Mouse (Mus musculus) embryonic fibroblast, embryonic 13.5 days (primary cell): ENCODE measurements around the gene Dnah14. TPM values are rescaled to one million over a fixed set of nuclear protein-coding genes. Genes with fewer than 3 reads are reported as not detected.

Experiments
- H3K27ac ChIP-seq: 2 replicates; pipeline ENCODE4 v1.5.1; 2012; ENCODE audit warnings: low read length, control low read depth, inconsistent platforms; ENCODE audit not compliant: insufficient read depth
- H3K4me1 ChIP-seq: 2 replicates; pipeline ENCODE4 v1.6.1; 2011; ENCODE audit warnings: low read length; ENCODE audit not compliant: control insufficient read depth, insufficient read depth
- H3K4me3 ChIP-seq: 2 replicates; pipeline ENCODE4 v1.5.1; 2011; ENCODE audit warnings: mild to moderate bottlenecking, control low read depth, low read length; ENCODE audit not compliant: insufficient read depth
- CTCF ChIP-seq: IDR thresholded peaks from 2 replicates; pipeline ENCODE4 v1.5.1; 2011; ENCODE audit warnings: mild to moderate bottlenecking, control low read depth, low read length, moderate library complexity, borderline replicate concordance; ENCODE audit not compliant: insufficient read depth
- POLR2A ChIP-seq: IDR thresholded peaks from 2 replicates; pipeline ENCODE4 v1.6.1; 2011; ENCODE audit warnings: low read depth, mild to moderate bottlenecking, control low read depth, low read length, moderate library complexity
- polyA plus RNA-seq: library from polyadenylated mRNA; stranded (reverse); fragments of >200 nt; gene quantifications from 2 replicates; pipeline ENCODE4 v1.2.4, GENCODE M21; 2011; ENCODE audit warnings: low read depth; ENCODE audit not compliant: missing spikeins, insufficient read length

The Dnah14 gene
- polyA plus RNA-seq, 1 experiment: not detected

GRCm38 (mm10) chr1:181853081-181853736 lies 276.9 kb downstream of the Dnah14 start:
- Histone ChIP-seq H3K27ac (no peak overlapping the region), H3K4me1 (no peaks in the 10 kb centered on the region; the same call in 1 of the 2 replicates), H3K4me3 (no peak overlapping the region)
- TF ChIP-seq POLR2A (no peak), CTCF (no peak)

- no peak overlapping the region for H3K27ac ChIP-seq
- no peaks in the 10 kb centered on the region for H3K4me1 ChIP-seq
- H3K4me3 ChIP-seq: no peak overlapping the region
- TF ChIP-seq CTCF (no peak), POLR2A (no peak)
These were observed 278.5 kb downstream of the Dnah14 start for GRCm38 (mm10) chr1:181854829-181855228.

GRCm38 (mm10) chr1:181856329-181856728 lies 280.0 kb downstream of the Dnah14 start:
- H3K27ac ChIP-seq: no peak overlapping the region
- no peak overlapping the region for H3K4me3 ChIP-seq
- no peaks in the 10 kb centered on the region for H3K4me1 ChIP-seq
- TF ChIP-seq POLR2A (no peak), CTCF (no peak)

GRCm38 (mm10) chr1:181860659-181861058 lies 284.3 kb downstream of the Dnah14 start:
- Histone ChIP-seq H3K27ac (no peak overlapping the region), H3K4me3 (no peak overlapping the region), H3K4me1 (no peaks in the 10 kb centered on the region)
- no peak for TF ChIP-seq CTCF
- no peak for TF ChIP-seq POLR2A

- no peaks in the 10 kb centered on the region for H3K4me1 ChIP-seq
- no peak overlapping the region for H3K27ac ChIP-seq
- no peak overlapping the region for H3K4me3 ChIP-seq
- TF ChIP-seq CTCF (no peak), POLR2A (no peak)
These were observed 285.0 kb downstream of the Dnah14 start for GRCm38 (mm10) chr1:181861181-181861902.

DNA sequence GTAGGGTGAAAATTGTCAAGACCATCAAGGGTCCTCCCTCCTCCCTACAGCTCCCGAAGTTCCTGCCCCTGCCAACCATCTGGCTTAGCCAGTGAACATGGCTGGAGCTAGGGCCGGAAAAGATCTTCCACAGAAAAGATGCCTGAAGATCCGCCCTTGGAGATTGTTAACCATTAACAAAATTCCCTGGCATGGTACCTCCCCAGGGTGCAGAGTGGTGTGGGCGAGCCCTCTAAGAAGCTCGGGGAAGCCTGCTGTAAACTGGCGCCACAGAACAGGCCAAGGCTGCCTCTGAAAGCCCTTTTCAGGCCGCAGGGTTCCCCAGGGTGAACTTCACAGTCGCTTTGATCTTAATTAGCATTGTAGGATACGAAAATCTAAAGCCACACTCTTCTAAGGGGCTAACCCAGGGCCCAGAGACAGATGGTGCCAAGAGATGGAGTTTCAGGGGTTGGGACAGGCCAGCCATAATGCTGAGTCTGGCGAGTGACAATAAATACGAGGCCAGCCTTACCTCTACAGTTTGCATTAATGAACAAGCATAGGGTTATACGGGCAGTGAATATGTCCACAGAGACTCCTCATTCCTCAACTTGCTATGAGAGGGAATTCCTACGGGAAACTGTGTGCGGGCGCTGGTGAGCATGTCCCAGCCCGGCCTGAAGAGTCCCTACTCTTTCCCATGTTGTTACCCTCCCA lies 286.5 kb downstream of the Dnah14 start:
- no peak for TF ChIP-seq POLR2A
- no peak for TF ChIP-seq CTCF

DNA sequence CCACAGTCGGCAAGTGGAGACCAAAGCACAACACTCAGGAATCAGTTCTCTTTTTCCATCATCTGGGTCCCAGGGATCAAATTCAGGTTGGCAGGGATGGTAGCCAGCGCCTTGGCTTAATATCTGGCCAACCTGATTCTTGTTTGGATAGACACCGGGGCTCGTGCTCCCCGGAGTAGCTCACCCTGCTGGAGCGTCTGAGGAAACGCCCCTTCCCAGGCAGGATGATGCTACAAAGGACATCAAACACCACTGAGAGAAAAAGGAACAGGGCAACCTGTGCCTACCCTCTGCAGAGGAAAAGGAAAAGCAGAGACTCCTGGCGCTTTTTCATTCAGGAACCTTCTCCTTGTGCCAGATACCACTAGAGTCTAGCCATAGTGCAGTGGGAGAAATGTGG lies 287.1 kb downstream of the Dnah14 start:
- no peak overlapping the region for H3K27ac ChIP-seq
- H3K4me3 ChIP-seq: no peak overlapping the region
- TF ChIP-seq POLR2A: no peak
- no peak for TF ChIP-seq CTCF
- H3K4me1 ChIP-seq: no peaks in the 10 kb centered on the region

More for the DNA sequence above, 286.5 kb downstream of the Dnah14 start:
- Histone ChIP-seq H3K4me1 (no peaks in the 10 kb centered on the region), H3K4me3 (no peak overlapping the region), H3K27ac (no peak overlapping the region)

Other genes starting within 250 kb of the Dnah14 start
- gene Cnih3, start 223.9 kb upstream of the Dnah14 start, polyA plus RNA-seq: not detected in 2 replicates
- gene Ccdc121, start 65.1 kb upstream of the Dnah14 start, polyA plus RNA-seq: not detected in 2 replicates